8 mouse cellular contexts compared by ENCODE assay signal in the genomic region with DNA sequence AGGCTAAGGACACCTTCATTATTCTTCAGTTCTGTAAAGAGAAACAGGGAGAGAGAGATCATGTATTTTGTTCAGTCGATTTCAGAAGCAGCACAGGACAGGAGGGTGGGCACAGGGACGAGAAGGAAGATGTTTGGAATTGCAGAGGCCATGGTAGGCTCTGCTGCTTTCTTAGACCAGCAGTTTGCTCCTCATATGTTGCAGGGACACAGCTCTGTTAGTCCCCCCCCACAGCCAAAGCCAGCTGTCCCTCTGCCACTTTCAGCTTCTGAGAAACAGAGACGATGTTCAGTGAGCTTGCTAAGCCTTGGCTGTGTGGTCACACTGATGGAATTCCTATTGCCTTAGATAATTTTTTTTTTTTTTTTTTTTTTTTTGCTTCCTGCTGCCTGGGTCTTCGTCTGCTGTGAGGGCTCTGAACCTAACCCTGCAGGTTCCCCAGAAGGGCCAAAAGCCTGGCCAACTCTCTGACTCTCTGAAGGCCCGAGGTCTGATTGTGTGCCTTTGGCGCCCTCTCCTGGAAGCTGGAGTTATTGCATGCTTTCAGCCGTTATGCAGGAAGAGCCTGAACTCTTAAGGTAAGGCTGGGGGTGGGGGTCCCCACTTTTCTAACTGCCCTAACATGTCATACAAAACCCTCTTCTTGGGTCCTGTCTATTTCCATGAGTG. TPM values are rescaled to one million over a fixed set of nuclear protein-coding genes. Genes with fewer than 3 reads are reported as not detected.
DNase-seq lines count a peak whose midpoint lies in the region; ATAC-seq and TF ChIP-seq lines count a peak whose summit lies in the region.

No protein-coding gene starts in this region.

- TF ChIP-seq CTCF in midbrain, postnatal 0 days (IDR thresholded peaks at IDR 0.05) = peak; percentile 93

- no peaks in the 10 kb centered on the region for H3K9me3 ChIP-seq in kidney, embryonic 14.5 days (ENCODE audit: control insufficient read depth, low read length)
- no peaks in the 10 kb centered on the region for H3K9me3 ChIP-seq in intestine, embryonic 15.5 days
- H3K9me3 ChIP-seq in midbrain, postnatal 0 days (ENCODE audit: low read length) = no peaks in the 10 kb centered on the region

- no peak overlapping the region for H3K27ac ChIP-seq in kidney, embryonic 14.5 days (ENCODE audit: low read depth, low read length)
- H3K27ac ChIP-seq in intestine, embryonic 15.5 days = peak overlapping the region; percentile 71; the same call in 1 of the 2 replicates
- peak overlapping the region; percentile 38; the same call in 1 of the 2 replicates for H3K27ac ChIP-seq in midbrain, postnatal 0 days (ENCODE audit: low read depth, low read length)

- no peak overlapping the region for H3K4me3 ChIP-seq in kidney, embryonic 14.5 days (ENCODE audit: low read length)
- H3K4me3 ChIP-seq in intestine, embryonic 15.5 days (replicated peaks) = no peak overlapping the region
- H3K4me3 ChIP-seq in midbrain, postnatal 0 days (ENCODE audit: low read depth, low read length) = no peak overlapping the region

- no peak for ATAC-seq in kidney, embryonic 14.5 days (ENCODE audit: low FRiP score, low TSS enrichment)
- ATAC-seq in common myeloid progenitor, adult 5-6 weeks (replicated peaks; ENCODE audit: low read depth, poor library complexity, severe bottlenecking) = peak; percentile 77
- peak; percentile 62 for ATAC-seq in intestine, embryonic 15.5 days
- no peak for ATAC-seq in midbrain, postnatal 0 days (ENCODE audit: low FRiP score)

- no peak overlapping the region for H3K4me2 ChIP-seq in kidney, embryonic 14.5 days (replicated peaks; ENCODE audit: low read depth, low read length)
- no peak overlapping the region for H3K4me2 ChIP-seq in intestine, embryonic 15.5 days (replicated peaks)
- H3K4me2 ChIP-seq in midbrain, postnatal 0 days (ENCODE audit: low read depth, low read length, poor library complexity, severe bottlenecking) = no peak overlapping the region

- H3K27me3 ChIP-seq in kidney, embryonic 14.5 days (ENCODE audit: control insufficient read depth, insufficient read depth, low read length) = no peaks in the 10 kb centered on the region
- H3K27me3 ChIP-seq in intestine, embryonic 15.5 days (replicated peaks) = no peaks in the 10 kb centered on the region
- H3K27me3 ChIP-seq in midbrain, postnatal 0 days (ENCODE audit: insufficient read depth, low read length) = no peaks in the 10 kb centered on the region

- DNase-seq in kidney, adult 11 months = peak; percentile 79
- peak; percentile 88 for DNase-seq in gastrocnemius, postnatal 14 days
- peak; percentile 68 to 80 for DNase-seq in left cerebral cortex, postnatal 36 days (ENCODE audit: low spot score in 2 of 2)
- DNase-seq in midbrain, postnatal 0 days (ENCODE audit: low spot score) = peak; percentile 88
- peak; percentile 70 to 84 for DNase-seq in spleen, postnatal 10 days (ENCODE audit: low spot score in 2 of 2)

- no peak overlapping the region for H3K9ac ChIP-seq in kidney, embryonic 14.5 days (ENCODE audit: low read depth, low read length)
- H3K9ac ChIP-seq in intestine, embryonic 15.5 days = no peak overlapping the region
- no peak overlapping the region for H3K9ac ChIP-seq in midbrain, postnatal 0 days (replicated peaks; ENCODE audit: low read length, poor library complexity, severe bottlenecking)

- peaks cover 19% of the 10 kb centered on the region for H3K4me1 ChIP-seq in kidney, embryonic 14.5 days (ENCODE audit: control insufficient read depth, insufficient read depth, low read length)
- H3K4me1 ChIP-seq in intestine, embryonic 15.5 days (replicated peaks) = peaks cover 20% of the 10 kb centered on the region
- H3K4me1 ChIP-seq in midbrain, postnatal 0 days (ENCODE audit: insufficient read depth, low read length) = peaks cover 15% of the 10 kb centered on the region; the same call in 1 of the 2 replicates

- intact Hi-C loops in gastrocnemius, postnatal 14 days (cut with DNase I; ENCODE audit: low total_unique reads) = loop anchor here (5.0 kb wide), 1 partner anchor 151 kb away; no protein-coding TSS in a partner anchor
- intact Hi-C loops in left cerebral cortex, postnatal 36 days (cut with DNase I) = loop anchor here (1.0 to 2.0 kb wide), 2 partner anchors 137 to 165 kb away; no protein-coding TSS in a partner anchor

- 25% methylated on average over 7 of the region's 7 CpGs for WGBS in kidney, embryonic 14.5 days
- WGBS in intestine, embryonic 15.5 days = 16% methylated on average over 7 of the region's 7 CpGs
- WGBS in midbrain, postnatal 0 days = 17% methylated on average over 7 of the region's 7 CpGs

- peaks cover 4% of the 10 kb centered on the region; the same call in 1 of the 2 replicates for H3K36me3 ChIP-seq in kidney, embryonic 14.5 days (ENCODE audit: control insufficient read depth, insufficient read depth, low read length)
- H3K36me3 ChIP-seq in intestine, embryonic 15.5 days = no peaks in the 10 kb centered on the region
- H3K36me3 ChIP-seq in midbrain, postnatal 0 days (ENCODE audit: insufficient read depth, low read length) = no peaks in the 10 kb centered on the region

RNA-seq across cellular contexts. Expression of a gene that starts 19.8 kb away (rescaled TPM):
- polyA plus RNA-seq in kidney, embryonic 14.5 days (2014; fragmentation: Nextera tagmentation; extraction: Ambion mirVana) = 11.1 and 16.0 TPM in 2 replicates
- total RNA-seq in common myeloid progenitor, adult 5-6 weeks (2017) = 0.46 TPM in 1 of 2 replicates, not detected in the other
- total RNA-seq in gastrocnemius, postnatal 14 days (2021) = 10 to 100 TPM; 23.1 to 29.6 TPM
- 25.5 and 27.9 TPM in 2 replicates for polyA plus RNA-seq in intestine, embryonic 15.5 days (2015; fragmentation: Nextera tagmentation; extraction: Ambion mirVana)
- total RNA-seq in left cerebral cortex, postnatal 36 days (2021) = 10 to 100 TPM; 15.4 to 18.3 TPM
- total RNA-seq in midbrain, postnatal 0 days (2014; rRNA removed) = 23.3 and 39.1 TPM in 2 replicates
- 29.3 and 32.1 TPM in 2 replicates for polyA plus RNA-seq in midbrain, postnatal 0 days (2015; fragmentation: Nextera tagmentation; extraction: Ambion mirVana)

RNA-seq across cellular contexts. Expression of a gene that starts 32.8 kb away (rescaled TPM):
- polyA plus RNA-seq in kidney, embryonic 14.5 days (2014; fragmentation: Nextera tagmentation; extraction: Ambion mirVana) = not detected in 2 replicates
- total RNA-seq in common myeloid progenitor, adult 5-6 weeks (2017) = not detected in 2 replicates
- total RNA-seq in gastrocnemius, postnatal 14 days (2021) = not detected
- not detected in 2 replicates for polyA plus RNA-seq in intestine, embryonic 15.5 days (2015; fragmentation: Nextera tagmentation; extraction: Ambion mirVana)
- not detected for total RNA-seq in left cerebral cortex, postnatal 36 days (2021)
- not detected in 2 replicates for total RNA-seq in midbrain, postnatal 0 days (2014; rRNA removed)
- not detected in 2 replicates for polyA plus RNA-seq in midbrain, postnatal 0 days (2015; fragmentation: Nextera tagmentation; extraction: Ambion mirVana)

RNA-seq across cellular contexts. Expression of a gene that starts 35.0 kb away (rescaled TPM):
- 56.5 and 64.6 TPM in 2 replicates for polyA plus RNA-seq in kidney, embryonic 14.5 days (2014; fragmentation: Nextera tagmentation; extraction: Ambion mirVana)
- 50.4 and 52.0 TPM in 2 replicates for total RNA-seq in common myeloid progenitor, adult 5-6 weeks (2017)
- total RNA-seq in gastrocnemius, postnatal 14 days (2021) = 10 to 100 TPM; 24.1 to 24.7 TPM
- polyA plus RNA-seq in intestine, embryonic 15.5 days (2015; fragmentation: Nextera tagmentation; extraction: Ambion mirVana) = 62.0 and 63.7 TPM in 2 replicates
- total RNA-seq in left cerebral cortex, postnatal 36 days (2021) = 10 to 100 TPM; 24.4 to 29.5 TPM
- total RNA-seq in midbrain, postnatal 0 days (2014; rRNA removed) = 28.9 and 32.2 TPM in 2 replicates
- polyA plus RNA-seq in midbrain, postnatal 0 days (2015; fragmentation: Nextera tagmentation; extraction: Ambion mirVana) = 47.4 and 48.4 TPM in 2 replicates

RNA-seq across cellular contexts. Expression of a gene that starts 35.2 kb away (rescaled TPM):
- polyA plus RNA-seq in kidney, embryonic 14.5 days (2014; fragmentation: Nextera tagmentation; extraction: Ambion mirVana) = 68.6 and 72.7 TPM in 2 replicates
- 39.2 and 56.0 TPM in 2 replicates for total RNA-seq in common myeloid progenitor, adult 5-6 weeks (2017)
- 10 to 100 TPM; 19.5 to 21.4 TPM for total RNA-seq in gastrocnemius, postnatal 14 days (2021)
- 81.2 and 88.5 TPM in 2 replicates for polyA plus RNA-seq in intestine, embryonic 15.5 days (2015; fragmentation: Nextera tagmentation; extraction: Ambion mirVana)
- total RNA-seq in left cerebral cortex, postnatal 36 days (2021) = 10 to 100 TPM; 28.4 to 29.1 TPM
- total RNA-seq in midbrain, postnatal 0 days (2014; rRNA removed) = 38.1 and 43.6 TPM in 2 replicates
- polyA plus RNA-seq in midbrain, postnatal 0 days (2015; fragmentation: Nextera tagmentation; extraction: Ambion mirVana) = 48.8 and 49.8 TPM in 2 replicates

RNA-seq across cellular contexts. Expression of a gene that starts 44.2 kb away (rescaled TPM):
- polyA plus RNA-seq in kidney, embryonic 14.5 days (2014; fragmentation: Nextera tagmentation; extraction: Ambion mirVana) = 24.9 and 35.0 TPM in 2 replicates
- 4.5 and 5.4 TPM in 2 replicates for total RNA-seq in common myeloid progenitor, adult 5-6 weeks (2017)
- 10 to 100 TPM; 22.3 to 27.2 TPM for total RNA-seq in gastrocnemius, postnatal 14 days (2021)
- polyA plus RNA-seq in intestine, embryonic 15.5 days (2015; fragmentation: Nextera tagmentation; extraction: Ambion mirVana) = 39.4 and 47.3 TPM in 2 replicates
- 10 to 100 TPM; 33.2 to 41.6 TPM for total RNA-seq in left cerebral cortex, postnatal 36 days (2021)
- total RNA-seq in midbrain, postnatal 0 days (2014; rRNA removed) = 36.0 and 57.0 TPM in 2 replicates
- 54.8 and 64.1 TPM in 2 replicates for polyA plus RNA-seq in midbrain, postnatal 0 days (2015; fragmentation: Nextera tagmentation; extraction: Ambion mirVana)

Comparison
In these comparisons a context has a peak if more than half of its experiments do, and no peak if none do; other contexts are left out.
1. ATAC-seq: peak in common myeloid progenitor, adult 5-6 weeks (single experiment) and intestine, embryonic 15.5 days (single experiment); none in kidney, embryonic 14.5 days (single experiment) and midbrain, postnatal 0 days (single experiment).
2. RNA of a gene that starts 19.8 kb away (total RNA-seq): 23.1 to 29.6 TPM in gastrocnemius, postnatal 14 days, 23.3 to 39.1 TPM in midbrain, postnatal 0 days and 15.4 to 18.3 TPM in left cerebral cortex, postnatal 36 days; 0.46 TPM in common myeloid progenitor, adult 5-6 weeks; every median in the first group is over 10 times any median in the second.
3. Peak in every context shown above with its lines, with median percentiles within 50 percentile points of each other: DNase-seq.